Mouse (Mus musculus) stomach, postnatal 0 days (tissue): ENCODE data around the gene Dnpep.

Source experiments
- CTCF ChIP-seq: IDR thresholded peaks from 2 replicates; pipeline ENCODE4 v1.5.1; 2016; ENCODE audit warnings: antibody characterized with exemption, low read depth, mild to moderate bottlenecking, moderate library complexity
- EP300 ChIP-seq: optimal IDR thresholded peaks from 2 replicates; pipeline ENCODE3; 2016; ENCODE audit warnings: antibody characterized with exemption

DNA sequence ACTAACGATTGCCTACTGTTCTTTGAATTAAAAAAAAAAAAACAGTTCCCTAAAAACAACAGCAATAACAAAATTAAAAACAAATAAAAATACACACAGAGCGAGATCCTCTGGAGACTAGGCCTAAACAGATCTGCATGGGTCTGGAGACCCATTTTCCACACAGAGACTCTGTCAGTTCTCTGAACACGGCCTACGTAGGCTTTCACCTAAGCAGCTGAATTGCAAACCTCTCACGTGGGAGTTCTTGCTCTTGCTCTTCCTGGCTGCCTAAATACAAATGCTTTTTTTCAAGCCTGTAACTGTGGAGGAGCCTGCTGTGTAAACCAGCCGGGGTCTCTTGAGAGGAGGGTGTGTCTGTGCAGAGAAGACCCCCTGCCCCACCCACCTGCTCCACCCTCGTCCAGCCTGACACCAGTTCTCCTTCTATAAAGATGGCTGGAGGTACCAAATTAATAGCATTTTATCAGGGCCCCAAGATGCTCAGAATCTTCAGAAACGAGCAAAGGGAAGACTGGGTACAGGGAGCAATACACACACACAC, 27.8 kb downstream of the Dnpep start:
- TF ChIP-seq EP300 (no peak), CTCF (no peak)
